Mouse (Mus musculus): ENCODE results near the gene Csf1.
"Not testable (repeated sequence)": the region's sequence is repeated elsewhere in the genome, so short reads cannot be mapped to it uniquely, and the experiment has no call there.

Gene Csf1

DNA sequence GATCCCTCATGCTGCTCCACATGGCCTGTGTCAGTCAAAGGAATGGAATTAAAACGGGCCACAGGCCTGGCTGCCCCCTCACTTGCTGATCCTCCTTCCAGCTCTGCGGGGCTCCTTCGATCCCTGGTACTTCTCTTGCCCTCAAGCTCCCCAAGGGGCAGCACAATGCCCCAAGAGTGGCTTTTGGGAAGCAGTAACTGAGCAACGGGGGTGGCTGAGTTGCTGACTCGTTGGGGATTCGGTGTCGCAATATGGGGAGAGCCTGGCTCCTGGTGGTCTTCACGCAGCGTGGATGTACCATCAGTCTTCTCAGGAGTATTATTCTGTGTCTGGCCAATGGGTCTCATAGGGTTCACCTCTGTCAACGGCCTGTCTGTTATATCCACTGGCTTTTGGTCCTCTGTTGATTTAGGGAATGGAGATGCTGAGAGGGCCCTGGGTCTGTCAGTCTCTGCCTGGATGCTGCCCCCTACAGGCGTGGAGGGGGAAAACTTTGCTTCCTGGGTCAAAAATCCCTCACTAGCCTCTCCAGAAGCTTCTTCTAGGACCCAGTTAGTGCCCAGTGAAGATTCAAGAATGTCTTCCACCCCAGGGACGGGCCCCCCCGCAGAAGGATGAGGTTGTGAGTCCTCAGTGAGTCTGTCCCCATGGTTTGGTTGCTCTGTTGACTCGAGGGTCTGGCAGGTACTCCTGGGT, 11.9 kb downstream of the Csf1 start:
- DNase-seq (ENCODE audit: low spot score in 2 of 2): no peak

DNA sequence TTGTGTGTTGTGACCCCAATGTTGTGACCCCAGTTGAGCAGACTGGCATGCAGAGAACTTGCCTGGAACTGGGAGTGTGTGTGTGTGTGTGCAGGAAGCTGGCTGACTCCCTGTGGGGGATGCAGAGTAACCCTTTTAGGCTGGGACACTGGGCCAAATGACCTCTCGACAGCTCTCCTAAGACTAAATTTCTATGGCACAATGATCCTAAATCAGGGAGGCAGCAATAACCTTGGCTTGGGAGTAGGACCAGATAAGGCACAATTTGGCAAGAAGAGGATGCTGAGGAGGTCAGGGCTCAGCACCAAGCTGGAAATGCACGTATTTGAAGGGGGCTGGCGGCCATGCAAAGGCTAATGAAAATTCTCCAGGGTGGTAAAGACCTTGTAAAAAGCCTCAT, 14.2 kb downstream of the Csf1 start:
- no peak for DNase-seq (ENCODE audit: low spot score in 2 of 2)

DNA sequence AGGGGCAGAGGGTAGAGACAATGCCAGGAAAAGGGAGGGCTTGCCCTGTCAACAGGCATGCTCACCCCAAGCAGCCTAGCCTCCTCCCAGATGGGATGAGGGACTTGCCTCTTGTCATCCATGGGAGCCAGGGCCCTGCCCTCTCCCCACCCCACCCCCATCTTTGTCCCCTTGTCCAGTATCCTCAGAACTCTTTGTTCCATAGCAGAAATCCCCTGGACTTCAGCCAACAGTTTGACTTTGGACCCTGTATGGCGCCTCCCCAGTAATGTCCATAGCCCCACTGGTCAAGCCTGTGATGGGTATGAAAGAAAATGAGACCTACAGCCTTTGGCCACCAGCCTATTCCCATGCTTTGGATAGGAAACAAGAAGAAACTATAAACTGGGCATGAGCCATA, 16.6 kb downstream of the Csf1 start:
- no peak for DNase-seq (ENCODE audit: low spot score in 2 of 2)

DNA sequence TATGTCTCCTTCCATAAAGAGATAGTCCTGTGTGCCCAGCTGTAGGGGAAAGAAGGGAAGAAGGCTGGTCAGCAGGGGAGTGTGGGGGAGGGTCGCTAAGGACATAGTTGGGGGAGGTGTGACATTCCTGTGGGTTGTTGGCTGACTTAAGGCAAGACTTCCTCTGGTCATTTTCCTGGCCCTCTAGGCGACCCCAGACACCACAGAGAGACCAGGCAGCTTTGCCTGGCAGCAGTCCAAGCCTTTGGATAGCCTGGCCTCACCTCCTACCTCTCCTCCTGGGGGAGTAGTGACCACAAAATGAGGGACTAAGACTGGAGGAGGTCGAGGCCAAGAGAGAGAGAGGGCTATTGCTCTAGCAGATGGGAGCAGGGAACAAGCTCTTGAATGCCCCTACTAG, 17.2 kb downstream of the Csf1 start:
- DNase-seq (ENCODE audit: low spot score in 2 of 2): no peak

DNA sequence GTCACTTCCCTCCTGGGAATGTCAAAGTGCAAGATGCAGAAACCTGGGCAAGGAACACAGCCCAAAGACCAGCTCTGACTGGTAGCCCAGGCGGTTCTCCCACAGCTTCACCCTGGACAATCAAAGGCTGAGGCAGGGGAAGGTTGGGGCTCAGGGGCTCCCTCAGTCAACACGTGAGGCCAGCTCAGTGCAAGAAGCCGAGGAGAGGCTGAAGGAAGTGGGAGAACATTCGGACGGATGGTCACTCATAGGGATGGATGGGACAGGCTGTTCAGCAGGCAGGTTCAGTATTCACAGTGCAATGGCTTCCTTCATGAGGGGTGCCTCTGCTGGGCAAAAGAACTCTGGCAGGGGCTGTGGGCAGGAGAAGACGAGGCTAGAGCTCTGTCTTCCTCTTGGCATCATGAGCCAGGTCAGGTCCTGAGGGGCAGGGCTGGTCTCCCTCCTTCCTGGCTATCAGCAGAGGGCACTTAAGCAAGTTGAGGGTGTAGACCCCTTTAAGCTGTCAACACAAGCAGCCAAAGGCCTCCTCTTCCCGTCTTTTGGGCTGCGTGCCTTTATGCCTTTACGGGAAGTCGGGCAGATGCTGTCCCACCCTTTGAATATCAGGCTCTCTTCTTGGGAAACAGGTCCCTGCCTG, 18.1 kb downstream of the Csf1 start:
- no peak for DNase-seq (ENCODE audit: low spot score in 2 of 2)

DNA sequence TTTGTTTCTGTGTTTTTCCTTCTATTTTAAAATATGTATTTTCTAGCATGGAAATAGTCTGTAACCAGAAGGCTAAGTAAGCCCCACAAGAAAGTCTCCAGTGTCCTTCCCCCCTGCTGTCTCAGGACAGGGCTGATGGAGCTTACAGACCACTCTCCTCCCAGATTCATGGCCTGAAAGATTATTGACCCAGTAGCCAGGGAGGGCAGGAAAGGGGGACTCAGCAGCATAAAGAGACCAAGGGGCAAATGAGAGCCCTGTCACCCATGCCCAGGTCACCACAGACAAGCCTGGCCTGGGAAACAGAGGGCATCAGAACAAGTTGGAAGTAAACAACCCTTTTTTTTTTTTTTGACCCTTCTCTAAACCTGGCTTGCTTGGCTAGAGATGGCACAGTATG, 18.9 kb downstream of the Csf1 start:
- DNase-seq (ENCODE audit: low spot score in 2 of 2): no peak

DNA sequence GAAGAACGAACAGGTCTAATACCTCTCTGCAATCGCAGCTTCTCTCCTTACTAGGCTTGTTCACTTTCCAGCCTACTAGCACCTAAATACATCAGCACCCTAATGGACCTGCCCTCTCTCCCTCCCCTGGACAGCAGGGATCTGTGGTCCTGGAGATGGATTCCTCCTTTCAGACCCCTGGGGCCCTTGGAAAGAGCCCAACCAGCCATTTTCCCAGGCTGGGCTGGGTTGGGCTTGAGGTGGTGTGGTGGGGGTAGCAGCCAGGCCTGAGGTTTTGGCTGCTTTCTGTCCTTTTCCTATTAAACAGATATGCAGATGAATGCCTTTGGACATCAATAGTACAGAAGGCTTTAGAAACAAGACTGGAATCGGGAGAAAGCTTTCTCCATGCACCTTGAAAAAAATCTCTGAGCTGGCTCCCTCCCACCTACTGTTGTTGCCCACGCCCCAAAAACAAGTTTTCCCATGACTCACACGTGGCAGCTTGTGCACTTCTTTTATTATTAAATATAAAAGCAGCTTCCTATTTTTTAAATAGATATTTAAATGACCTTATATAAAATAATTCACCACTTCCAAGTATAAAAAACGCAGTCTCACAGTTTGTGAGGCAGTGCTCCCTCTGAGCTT, 19.6 kb downstream of the Csf1 start:
- peak; percentile 41 to 57 for DNase-seq (ENCODE audit: low spot score in 2 of 2)

DNA sequence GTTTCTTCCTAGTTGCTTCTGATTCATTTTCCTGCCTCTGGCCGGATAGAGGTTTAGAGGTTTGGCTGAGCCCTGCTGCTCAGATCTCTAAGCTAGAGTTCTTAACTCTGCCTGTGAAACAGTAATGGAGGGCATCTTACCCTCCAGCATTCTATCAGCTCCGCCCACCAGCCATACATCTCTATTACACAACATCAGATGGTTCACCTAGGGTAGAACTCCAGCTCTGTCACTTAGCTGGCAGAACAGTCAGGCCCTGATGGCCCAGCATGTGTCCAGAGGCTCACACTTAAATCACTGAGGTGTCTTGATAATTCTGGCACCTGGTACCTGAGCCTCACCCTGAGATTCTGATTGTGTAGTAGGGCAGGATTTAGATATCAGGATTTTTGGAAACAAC, 20.3 kb downstream of the Csf1 start:
- DNase-seq (ENCODE audit: low spot score in 2 of 2): no peak

DNA sequence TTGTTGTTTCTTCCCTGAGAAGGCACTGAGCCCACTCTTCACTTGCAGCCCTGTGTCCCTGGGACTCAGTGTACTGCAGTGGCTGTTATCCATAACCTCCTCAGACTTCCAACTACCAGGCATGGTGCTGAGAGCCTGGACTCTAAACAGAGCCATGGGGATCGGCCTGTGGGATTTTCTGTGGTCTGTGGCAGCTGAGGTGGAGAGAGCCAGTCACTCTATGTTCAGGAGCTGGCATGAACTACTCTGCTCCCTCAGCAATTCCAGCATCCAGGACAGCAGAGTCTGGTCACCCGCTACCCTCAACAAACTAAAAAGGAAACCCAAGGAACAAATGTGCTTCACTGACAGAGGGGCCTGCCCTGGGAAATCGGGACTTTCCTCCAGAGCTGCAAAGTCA, 20.8 kb downstream of the Csf1 start:
- no peak for DNase-seq (ENCODE audit: low spot score in 2 of 2)

DNA sequence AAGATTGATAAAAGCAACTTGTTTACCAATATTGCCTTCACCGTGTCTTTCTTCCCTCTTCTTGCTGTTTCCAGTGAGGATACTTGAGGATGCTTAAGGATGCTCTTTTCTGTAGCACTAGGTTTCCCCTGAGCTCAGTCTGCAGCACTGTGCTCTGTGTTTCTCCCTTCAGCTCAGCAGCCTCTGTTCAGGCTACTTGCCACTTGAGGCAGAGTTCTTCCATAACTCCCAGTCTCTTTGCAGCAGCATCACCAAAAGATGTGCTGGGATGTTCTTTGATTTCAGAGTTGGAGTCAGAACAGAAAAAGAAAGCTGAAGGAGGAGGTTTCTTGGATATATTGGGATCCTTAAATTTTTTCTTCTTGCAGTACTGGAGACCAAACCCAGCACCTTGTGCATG, 21.6 kb downstream of the Csf1 start:
- DNase-seq (ENCODE audit: low spot score in 2 of 2): peak in 1 of 2 experiments; percentile 54

DNA sequence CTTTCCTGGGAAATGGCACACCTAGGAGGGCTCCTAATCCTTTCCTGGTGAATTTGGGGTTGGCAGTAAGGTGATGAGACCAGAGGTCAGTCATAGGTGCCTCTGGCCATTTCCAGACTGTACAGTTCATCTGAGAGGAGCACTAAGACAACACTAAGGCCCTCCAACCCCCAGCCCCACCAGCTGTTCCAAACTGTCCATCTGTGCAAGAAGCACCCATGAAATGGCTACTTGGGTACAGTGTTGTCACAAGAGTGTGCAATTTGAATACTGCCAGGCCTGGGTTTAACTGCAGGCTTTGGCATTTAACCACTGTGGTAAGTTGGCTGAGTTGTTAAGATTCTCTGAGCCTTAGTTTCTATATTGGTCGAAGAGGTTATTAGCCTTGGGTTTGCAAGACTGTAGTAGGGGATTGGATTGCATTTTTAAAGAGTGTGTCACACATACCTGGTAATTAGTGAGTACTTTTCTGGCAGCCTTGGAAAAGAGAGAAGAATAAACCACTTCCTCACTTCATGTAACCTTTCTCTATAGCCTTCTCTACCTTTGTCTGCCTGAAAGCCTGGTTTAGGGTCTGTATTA, 22.6 kb downstream of the Csf1 start:
- DNase-seq (ENCODE audit: low spot score in 2 of 2): no peak

DNA sequence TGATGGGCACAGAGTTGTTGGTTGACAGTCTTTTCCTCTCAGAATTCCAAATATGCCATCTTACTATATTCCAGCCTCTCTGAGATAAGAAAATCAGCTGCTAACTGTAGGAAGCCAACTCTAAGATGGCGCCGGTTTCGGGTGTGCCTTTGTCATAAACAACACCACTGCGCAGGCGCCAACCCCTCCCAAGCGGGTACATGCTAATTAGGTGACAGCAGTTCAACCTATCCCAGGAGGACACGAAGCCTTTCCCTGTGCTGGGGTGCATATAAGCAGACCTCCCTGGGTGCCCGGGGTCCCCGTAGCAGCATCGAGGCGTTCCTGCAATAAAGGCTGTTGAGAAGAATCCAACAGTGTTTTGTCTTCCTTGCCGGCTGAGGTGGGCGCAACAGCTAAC, 24.6 kb downstream of the Csf1 start:
- DNase-seq (ENCODE audit: low spot score in 2 of 2): not testable (repeated sequence)

DNA sequence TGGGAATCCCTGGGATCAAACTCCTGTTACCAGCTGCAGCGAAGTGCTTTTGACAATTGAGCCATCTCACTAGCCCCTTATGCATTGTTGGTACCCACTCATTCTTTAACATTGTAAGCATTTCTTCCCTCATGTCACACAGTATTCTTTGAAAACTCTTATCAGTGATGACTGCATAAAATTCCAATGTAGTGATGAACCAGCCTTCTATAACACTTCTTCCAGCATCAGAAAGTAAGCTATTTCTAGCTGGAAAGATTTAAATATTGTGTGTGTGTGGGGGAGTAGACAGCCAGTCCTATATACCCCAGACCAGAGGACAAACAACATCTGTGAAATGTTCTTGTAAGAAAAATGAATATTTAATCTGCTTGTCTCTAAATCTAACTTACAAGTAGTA, 26.9 kb downstream of the Csf1 start:
- no peak for DNase-seq (ENCODE audit: low spot score in 2 of 2)

DNA sequence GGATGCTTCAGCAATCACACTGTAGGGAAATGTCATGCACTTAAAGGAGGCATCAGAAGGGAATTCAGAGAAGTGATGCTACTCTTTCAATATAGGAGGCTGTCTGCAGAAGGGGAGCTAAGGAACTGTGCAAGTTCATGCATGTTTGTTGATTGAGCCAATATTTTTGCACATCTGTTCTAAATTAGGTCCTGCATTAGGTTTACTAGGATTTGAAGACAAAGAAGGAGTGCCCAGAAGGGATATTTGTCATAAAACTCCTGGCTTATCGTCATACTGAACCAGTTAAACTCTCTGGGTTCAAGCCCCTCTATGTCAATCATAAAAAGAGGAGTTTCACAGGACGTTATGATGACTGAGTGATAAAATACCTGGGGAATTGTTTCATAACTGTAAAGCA, 30.0 kb downstream of the Csf1 start:
- no peak for DNase-seq (ENCODE audit: low spot score in 2 of 2)

DNA sequence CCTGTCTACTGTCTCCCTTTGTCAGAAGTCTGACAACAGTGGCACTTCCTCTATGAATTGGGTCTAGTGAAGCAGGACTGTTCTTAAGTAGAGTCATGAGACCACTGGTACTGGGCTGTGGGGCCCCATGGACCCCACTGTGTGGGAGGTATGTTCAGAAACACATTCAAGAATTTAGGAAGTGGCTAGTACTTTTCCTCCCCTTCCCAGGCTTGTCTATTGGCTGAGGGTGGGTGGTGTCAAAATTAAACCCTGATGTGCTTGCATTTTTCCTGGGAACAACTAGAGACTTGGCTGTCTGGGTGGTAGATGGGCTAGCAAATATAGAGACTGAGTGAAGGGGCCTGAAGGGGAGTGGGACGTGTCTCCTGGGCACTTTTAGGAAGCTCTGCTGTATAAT, 31.8 kb downstream of the Csf1 start:
- no peak for DNase-seq (ENCODE audit: low spot score in 2 of 2)

DNA sequence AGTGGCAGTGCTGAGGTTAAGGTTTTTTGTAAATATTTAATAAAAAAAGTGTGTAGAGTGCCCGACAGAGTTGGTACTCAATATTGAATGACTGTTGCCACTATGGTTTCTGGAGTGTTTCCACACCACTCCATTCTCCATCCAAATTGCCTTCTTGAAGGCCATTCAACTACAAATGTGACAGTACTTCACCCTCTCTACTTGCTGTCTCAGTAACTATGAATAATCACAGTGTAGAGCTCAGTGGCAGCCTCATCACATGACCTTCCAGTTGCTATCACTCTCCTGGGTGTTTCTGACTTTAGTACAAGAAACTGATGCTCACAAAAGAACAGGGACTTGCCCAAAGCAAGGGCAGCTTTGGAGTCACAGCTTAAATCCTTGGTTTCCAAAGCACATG, 44.3 kb downstream of the Csf1 start:
- DNase-seq (ENCODE audit: low spot score in 2 of 2): no peak

DNA sequence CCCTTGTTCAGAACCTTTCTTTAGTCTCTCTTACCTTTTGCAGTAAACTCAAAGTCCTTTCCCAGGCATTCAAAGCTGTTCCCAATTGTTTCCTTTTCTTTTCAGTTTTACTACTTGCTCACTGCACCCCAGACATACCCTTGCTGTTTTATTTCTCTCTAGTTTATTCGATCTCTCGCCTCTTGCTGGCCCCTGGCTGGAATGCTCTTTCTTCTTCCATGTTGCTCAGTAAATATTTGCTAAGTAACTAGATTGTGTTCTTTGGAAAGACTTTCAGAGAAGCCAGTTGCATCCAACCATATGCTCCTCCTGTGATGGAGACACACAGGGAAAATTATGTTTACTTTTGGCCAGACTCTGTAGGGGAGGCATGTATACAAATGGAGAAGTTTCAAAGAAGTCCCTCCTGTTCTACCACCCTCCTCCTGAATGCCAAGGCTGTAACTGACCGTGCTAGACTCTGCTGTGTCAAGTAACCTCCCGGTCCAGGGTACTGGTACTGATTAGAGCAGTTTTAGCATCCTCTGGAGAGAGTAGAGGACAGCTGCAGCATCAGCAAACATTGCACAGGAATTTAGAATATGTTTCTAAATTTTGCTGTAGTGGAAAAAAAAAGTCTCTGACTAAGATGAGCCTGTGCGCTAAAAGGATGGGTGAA, 45.9 kb downstream of the Csf1 start:
- no peak for DNase-seq (ENCODE audit: low spot score in 2 of 2)

DNA sequence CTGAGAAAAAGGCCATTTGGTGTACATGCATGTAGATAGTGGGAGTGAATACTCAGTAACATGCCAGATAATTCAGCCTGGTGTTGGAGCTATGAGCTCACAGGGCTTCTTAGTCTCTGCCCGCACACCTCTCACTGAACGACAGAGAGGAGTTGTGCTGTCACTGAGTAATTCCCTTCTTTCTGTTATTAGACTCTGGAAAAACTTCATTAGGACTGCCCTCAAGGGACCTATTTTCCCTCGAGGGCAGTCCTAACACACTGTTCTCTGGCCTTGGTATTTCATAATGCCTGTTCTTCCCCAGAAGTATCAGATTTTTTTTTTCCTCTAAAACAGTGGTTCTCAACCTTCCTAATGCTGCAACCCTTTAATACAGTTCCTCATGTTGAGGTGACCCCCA, 48.2 kb downstream of the Csf1 start:
- no peak for DNase-seq (ENCODE audit: low spot score in 2 of 2)

DNA sequence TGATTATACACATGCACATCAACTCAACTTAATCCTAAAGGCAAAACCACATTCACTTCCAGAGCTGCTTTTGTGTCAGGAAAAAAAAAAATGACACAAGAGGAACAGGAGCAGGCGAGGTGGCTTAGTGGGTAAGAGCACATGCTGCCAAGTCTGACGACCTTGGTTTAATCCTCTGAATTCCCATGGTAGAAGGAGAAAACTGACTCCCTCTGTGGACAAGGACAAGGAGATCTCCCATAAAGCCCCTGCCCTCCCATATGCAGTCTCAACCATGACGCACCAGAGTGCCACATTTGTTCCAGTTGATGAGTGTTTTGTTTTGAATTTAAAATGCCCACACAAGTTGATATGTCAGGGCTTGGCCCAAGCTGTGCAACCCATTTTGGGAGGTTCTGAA, 51.1 kb downstream of the Csf1 start:
- no peak for DNase-seq (ENCODE audit: low spot score in 2 of 2)

DNA sequence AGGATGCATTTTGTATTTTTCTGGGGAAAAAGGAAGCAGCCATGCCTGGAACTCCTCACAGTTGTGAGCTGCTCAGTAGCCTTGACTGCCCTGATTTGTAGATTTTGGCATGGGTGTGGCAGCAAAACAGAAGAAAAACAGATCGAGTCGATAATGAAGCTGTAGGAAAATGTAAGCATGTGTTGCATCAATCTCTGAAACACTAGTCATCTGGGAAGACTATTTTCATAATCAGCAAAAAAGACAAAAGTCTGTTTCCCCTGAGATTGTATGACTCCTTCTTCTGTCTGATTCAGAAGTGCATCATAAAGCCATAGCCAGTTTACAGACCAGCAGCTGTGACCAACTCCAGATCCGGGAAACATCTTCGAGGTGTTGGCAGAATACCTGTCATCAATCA, 53.0 kb downstream of the Csf1 start:
- no peak for DNase-seq (ENCODE audit: low spot score in 2 of 2)

DNA sequence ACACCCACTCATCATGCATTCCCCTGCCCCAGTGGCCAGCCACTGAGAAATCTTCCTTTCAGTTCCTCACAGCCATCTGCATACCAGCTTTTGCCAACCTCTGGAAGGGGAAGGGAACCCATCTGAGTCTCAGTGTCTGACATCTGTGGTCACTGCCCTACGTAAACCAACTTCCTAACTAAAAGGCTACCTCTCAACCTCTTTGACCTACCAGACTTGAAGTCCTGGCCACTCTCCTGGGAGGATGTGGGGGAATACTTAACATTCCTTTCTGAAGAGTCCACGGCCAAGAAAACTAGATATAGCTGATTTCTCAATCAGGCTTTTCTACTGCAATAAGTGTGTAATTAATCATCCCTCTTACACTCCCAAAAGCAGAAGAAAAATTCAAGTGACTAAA, 54.1 kb downstream of the Csf1 start:
- no peak for DNase-seq (ENCODE audit: low spot score in 2 of 2)

DNA sequence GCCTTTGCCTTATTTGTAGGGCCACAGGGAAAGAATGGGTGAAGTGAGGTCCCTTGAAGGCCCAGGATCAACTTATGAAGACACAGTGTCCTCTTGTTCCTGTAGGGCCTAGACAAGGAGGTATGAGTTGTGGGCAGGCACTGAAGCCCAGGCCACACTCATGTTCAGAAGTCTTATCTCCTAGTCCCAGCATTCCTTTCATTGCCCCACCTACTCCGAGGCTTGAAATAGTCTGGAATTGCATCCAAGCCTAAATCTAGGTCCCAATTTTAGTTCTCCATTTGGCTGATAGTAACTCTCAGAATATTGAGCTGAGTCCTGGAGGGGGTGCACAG, 55.9 kb downstream of the Csf1 start:
- no peak for DNase-seq (ENCODE audit: low spot score in 2 of 2)
